Mouse (Mus musculus): ENCODE results near the gene Nfe2l3. TPM values are rescaled to one million over a fixed set of nuclear protein-coding genes. Genes with fewer than 3 reads are reported as not detected.

The Nfe2l3 gene
- polyA plus RNA-seq, 1 experiment from 2014 or later: 4.0 TPM

DNA sequence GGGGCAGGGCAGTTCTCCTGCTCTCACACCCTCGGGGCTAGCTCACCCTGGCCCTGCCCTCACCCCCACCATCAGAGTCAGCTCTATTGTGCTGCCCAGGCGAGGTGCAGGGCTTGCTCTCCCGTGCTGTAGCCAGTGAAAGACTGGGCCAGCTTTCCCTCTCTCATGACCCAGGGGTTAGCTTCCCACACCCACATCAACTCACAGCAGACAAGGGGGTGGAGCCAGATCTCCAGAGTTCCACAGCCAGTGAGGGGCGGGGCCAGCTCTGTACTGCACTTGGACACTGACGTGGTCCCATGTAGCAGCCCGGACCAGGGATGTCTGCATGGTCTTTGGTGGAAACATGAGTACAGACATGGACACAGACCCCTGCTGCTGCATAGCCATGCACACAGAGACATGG is 33.4 kb upstream of the Nfe2l3 start:
- Histone ChIP-seq H3K4me1 (ENCODE audit: control insufficient read depth, insufficient read depth, low read length) (peaks cover 6% of the 10 kb centered on the region), H3K9me3 (replicated peaks; ENCODE audit: control insufficient read depth, low read length) (no peaks in the 10 kb centered on the region), H3K9ac (ENCODE audit: low read length) (peak overlapping the region; percentile 23; the same call in 1 of the 2 replicates), H3K27ac (ENCODE audit: low read length) (no peak overlapping the region), H3K4me3 (ENCODE audit: low read length) (no peak overlapping the region), H3K4me2 (ENCODE audit: low read depth, low read length) (no peak overlapping the region), H3K27me3 (ENCODE audit: control insufficient read depth, insufficient read depth, low read length) (no peaks in the 10 kb centered on the region), H3K36me3 (ENCODE audit: control insufficient read depth, insufficient read depth) (no peaks in the 10 kb centered on the region)
- WGBS: 22% methylated on average over 6 of the region's 6 CpGs
- peak; percentile 63 for ATAC-seq (replicated peaks; ENCODE audit: extremely low read depth, insufficient read depth, low FRiP score)

GRCm38 (mm10) chr6:51401294-51401693 is 31.2 kb upstream of the Nfe2l3 start:
- no peaks in the 10 kb centered on the region for H3K36me3 ChIP-seq (ENCODE audit: control insufficient read depth, insufficient read depth)
- ATAC-seq (replicated peaks; ENCODE audit: extremely low read depth, insufficient read depth, low FRiP score): no peak; the same call in 1 of the 2 replicates
- no peak overlapping the region for H3K27ac ChIP-seq (ENCODE audit: low read length)
- 27% methylated on average over 6 of the region's 6 CpGs for WGBS
- H3K27me3 ChIP-seq (ENCODE audit: control insufficient read depth, insufficient read depth, low read length): no peaks in the 10 kb centered on the region
- H3K9me3 ChIP-seq (replicated peaks; ENCODE audit: control insufficient read depth, low read length): no peaks in the 10 kb centered on the region
- H3K9ac ChIP-seq (ENCODE audit: low read length): no peak overlapping the region
- no peak overlapping the region for H3K4me3 ChIP-seq (ENCODE audit: low read length)
- H3K4me2 ChIP-seq (ENCODE audit: low read depth, low read length): no peak overlapping the region
- H3K4me1 ChIP-seq (ENCODE audit: control insufficient read depth, insufficient read depth, low read length): peaks cover 11% of the 10 kb centered on the region

DNA sequence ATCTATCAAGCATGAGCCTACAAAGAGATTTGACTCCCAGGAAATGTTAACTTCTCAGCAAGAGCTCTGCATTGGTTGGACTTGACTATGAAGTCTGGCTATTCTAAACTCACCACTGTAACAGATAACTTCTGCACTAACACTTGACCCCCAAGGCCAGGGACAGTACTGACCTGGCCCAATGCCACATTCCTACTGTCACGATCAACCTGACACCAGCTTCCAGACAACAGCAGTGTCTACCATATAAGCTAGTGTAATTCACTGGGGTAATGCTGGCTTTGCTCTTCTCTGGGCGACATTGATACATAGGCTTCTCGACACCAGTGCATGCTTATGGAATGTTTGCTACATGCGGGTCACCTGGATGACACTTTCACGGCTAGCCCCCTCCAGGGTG is 28.9 kb upstream of the Nfe2l3 start:
- Histone ChIP-seq H3K4me1 (ENCODE audit: control insufficient read depth, insufficient read depth, low read length) (peaks cover 11% of the 10 kb centered on the region), H3K9ac (ENCODE audit: low read length) (no peak overlapping the region), H3K4me3 (ENCODE audit: low read length) (no peak overlapping the region), H3K9me3 (replicated peaks; ENCODE audit: control insufficient read depth, low read length) (no peaks in the 10 kb centered on the region), H3K27ac (ENCODE audit: low read length) (no peak overlapping the region), H3K4me2 (ENCODE audit: low read depth, low read length) (no peak overlapping the region), H3K36me3 (ENCODE audit: control insufficient read depth, insufficient read depth) (no peaks in the 10 kb centered on the region), H3K27me3 (ENCODE audit: control insufficient read depth, insufficient read depth, low read length) (no peaks in the 10 kb centered on the region)
- WGBS: 48% methylated on average over 5 of the region's 5 CpGs
- ATAC-seq (replicated peaks; ENCODE audit: extremely low read depth, insufficient read depth, low FRiP score): no peak

DNA sequence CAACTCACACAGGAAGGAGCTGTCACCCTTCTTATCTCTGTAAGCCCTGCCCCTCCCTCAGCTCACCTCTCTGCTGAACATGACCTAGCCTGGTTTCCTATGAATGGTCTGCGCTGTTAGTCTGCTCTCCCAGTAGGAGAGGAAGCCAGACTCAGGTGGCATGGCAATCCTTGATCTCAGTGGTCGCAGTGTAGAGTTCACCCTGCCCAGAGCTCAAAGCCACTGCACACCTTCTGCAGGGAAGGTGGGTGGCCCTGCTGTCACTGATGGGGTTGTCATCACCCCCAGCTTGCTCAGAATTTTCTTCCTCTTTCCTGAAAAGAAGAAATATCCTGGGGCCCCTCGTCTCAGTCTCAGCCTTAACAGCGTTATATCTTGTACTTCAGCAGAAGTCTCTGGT is 28.0 kb upstream of the Nfe2l3 start:
- H3K9ac ChIP-seq (ENCODE audit: low read length): no peak overlapping the region
- H3K9me3 ChIP-seq (replicated peaks; ENCODE audit: control insufficient read depth, low read length): no peaks in the 10 kb centered on the region
- H3K27me3 ChIP-seq (ENCODE audit: control insufficient read depth, insufficient read depth, low read length): no peaks in the 10 kb centered on the region
- H3K27ac ChIP-seq (ENCODE audit: low read length): no peak overlapping the region
- peaks cover 8% of the 10 kb centered on the region for H3K4me1 ChIP-seq (ENCODE audit: control insufficient read depth, insufficient read depth, low read length)
- no peak overlapping the region for H3K4me3 ChIP-seq (ENCODE audit: low read length)
- H3K36me3 ChIP-seq (ENCODE audit: control insufficient read depth, insufficient read depth): no peaks in the 10 kb centered on the region
- 43% methylated on average over 4 of the region's 4 CpGs for WGBS
- no peak overlapping the region for H3K4me2 ChIP-seq (ENCODE audit: low read depth, low read length)
- ATAC-seq (replicated peaks; ENCODE audit: extremely low read depth, insufficient read depth, low FRiP score): no peak

- Histone ChIP-seq H3K4me3 (ENCODE audit: low read length) (no peak overlapping the region), H3K27ac (ENCODE audit: low read length) (no peak overlapping the region), H3K4me1 (ENCODE audit: control insufficient read depth, insufficient read depth, low read length) (no peaks in the 10 kb centered on the region), H3K9me3 (replicated peaks; ENCODE audit: control insufficient read depth, low read length) (peaks cover 4% of the 10 kb centered on the region; the same call in 1 of the 2 replicates), H3K9ac (ENCODE audit: low read length) (no peak overlapping the region), H3K36me3 (ENCODE audit: control insufficient read depth, insufficient read depth) (no peaks in the 10 kb centered on the region), H3K27me3 (ENCODE audit: control insufficient read depth, insufficient read depth, low read length) (no peaks in the 10 kb centered on the region), H3K4me2 (ENCODE audit: low read depth, low read length) (no peak overlapping the region)
- WGBS: 53% methylated on average over 1 of the region's 1 CpGs
- no peak for ATAC-seq (replicated peaks; ENCODE audit: extremely low read depth, insufficient read depth, low FRiP score)
Measured at GRCm38 (mm10) chr6:51416433-51416832, 16.0 kb upstream of the Nfe2l3 start.

DNA sequence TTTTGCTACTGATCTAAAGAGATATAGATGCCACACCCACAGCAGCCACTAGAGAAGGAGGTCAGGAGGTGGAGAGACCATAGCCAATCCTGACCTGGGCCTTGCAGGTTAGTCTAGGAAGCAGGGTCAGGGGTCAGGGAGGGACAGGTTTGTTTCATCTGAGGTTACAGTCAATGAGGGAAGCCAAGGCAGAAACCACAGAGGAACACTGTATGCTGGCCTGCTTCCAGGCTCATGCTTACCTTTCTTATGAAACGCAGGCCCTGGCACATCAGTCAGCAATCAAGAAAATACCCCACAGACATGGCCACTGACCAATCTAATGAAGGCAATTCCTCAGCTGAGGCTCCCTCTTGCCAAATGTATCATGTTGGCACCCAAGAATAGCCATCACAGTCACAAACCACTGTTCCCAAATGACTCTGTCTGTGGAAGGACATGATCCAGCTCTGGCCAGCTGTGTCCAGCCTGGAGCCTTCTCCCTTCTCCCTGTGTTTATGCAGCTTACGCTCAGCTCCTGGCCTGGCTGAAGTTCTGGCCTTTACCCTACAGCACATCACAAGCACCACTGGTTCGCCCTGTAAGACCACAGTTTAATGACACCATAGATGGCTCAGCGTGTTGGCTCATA is 15.0 kb upstream of the Nfe2l3 start:
- Histone ChIP-seq H3K4me2 (ENCODE audit: low read depth, low read length) (no peak overlapping the region), H3K27me3 (ENCODE audit: control insufficient read depth, insufficient read depth, low read length) (no peaks in the 10 kb centered on the region), H3K9ac (ENCODE audit: low read length) (no peak overlapping the region), H3K27ac (ENCODE audit: low read length) (no peak overlapping the region), H3K9me3 (replicated peaks; ENCODE audit: control insufficient read depth, low read length) (peaks cover 6% of the 10 kb centered on the region; the same call in 1 of the 2 replicates), H3K4me1 (ENCODE audit: control insufficient read depth, insufficient read depth, low read length) (no peaks in the 10 kb centered on the region), H3K36me3 (ENCODE audit: control insufficient read depth, insufficient read depth) (no peaks in the 10 kb centered on the region), H3K4me3 (ENCODE audit: low read length) (no peak overlapping the region)
- WGBS: 84% methylated on average over 4 of the region's 4 CpGs
- no peak for ATAC-seq (replicated peaks; ENCODE audit: extremely low read depth, insufficient read depth, low FRiP score)

DNA sequence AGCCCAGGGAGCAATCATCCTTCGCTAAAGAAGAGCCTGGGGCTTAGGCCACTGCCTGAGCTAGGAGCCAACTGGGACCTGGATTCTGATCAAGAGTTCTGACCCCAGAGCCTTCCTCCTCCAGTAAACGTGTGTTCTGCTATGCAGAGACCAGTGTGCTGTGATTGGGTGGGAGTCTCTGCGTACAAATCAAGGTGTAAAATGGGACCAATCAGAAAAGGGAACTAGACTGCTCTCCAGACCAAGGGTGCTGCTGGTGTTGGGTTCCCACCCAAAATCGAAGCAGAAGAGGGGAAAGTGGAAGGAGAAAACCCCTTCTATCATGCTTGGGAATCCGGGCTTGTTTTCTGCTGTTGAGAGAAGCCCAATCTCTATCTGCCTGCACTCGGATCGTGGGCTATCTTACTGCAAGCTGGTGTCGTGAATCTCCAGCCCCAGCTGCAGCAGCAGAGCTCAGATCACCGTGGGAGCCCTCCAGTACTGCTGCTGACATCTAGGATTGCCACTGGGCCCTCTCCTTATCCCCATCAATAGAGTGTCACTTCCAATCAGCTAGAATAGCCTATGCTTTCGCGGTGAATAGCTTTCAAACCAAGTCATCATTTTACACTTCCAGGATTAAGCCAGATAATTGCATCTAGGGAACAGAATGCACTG is 8.9 kb upstream of the Nfe2l3 start:
- Histone ChIP-seq H3K9ac (ENCODE audit: low read length) (no peak overlapping the region), H3K9me3 (replicated peaks; ENCODE audit: control insufficient read depth, low read length) (0 out of 2 replicates have a peak, but pooled peaks cover 4% of the 10 kb centered on the region), H3K36me3 (ENCODE audit: control insufficient read depth, insufficient read depth) (no peaks in the 10 kb centered on the region), H3K4me3 (ENCODE audit: low read length) (no peak overlapping the region), H3K4me2 (ENCODE audit: low read depth, low read length) (no peak overlapping the region), H3K27ac (ENCODE audit: low read length) (no peak overlapping the region), H3K27me3 (ENCODE audit: control insufficient read depth, insufficient read depth, low read length) (no peaks in the 10 kb centered on the region), H3K4me1 (ENCODE audit: control insufficient read depth, insufficient read depth, low read length) (no peaks in the 10 kb centered on the region)
- 42% methylated on average over 11 of the region's 11 CpGs for WGBS
- no peak for ATAC-seq (replicated peaks; ENCODE audit: extremely low read depth, insufficient read depth, low FRiP score)

GRCm38 (mm10) chr6:51424537-51424936 is 7.9 kb upstream of the Nfe2l3 start:
- no peaks in the 10 kb centered on the region for H3K36me3 ChIP-seq (ENCODE audit: control insufficient read depth, insufficient read depth)
- H3K9me3 ChIP-seq (replicated peaks; ENCODE audit: control insufficient read depth, low read length): 0 out of 2 replicates have a peak, but pooled peaks cover 4% of the 10 kb centered on the region
- H3K4me1 ChIP-seq (ENCODE audit: control insufficient read depth, insufficient read depth, low read length): no peaks in the 10 kb centered on the region
- H3K4me3 ChIP-seq (ENCODE audit: low read length): no peak overlapping the region
- H3K27me3 ChIP-seq (ENCODE audit: control insufficient read depth, insufficient read depth, low read length): no peaks in the 10 kb centered on the region
- 86% methylated on average over 2 of the region's 2 CpGs for WGBS
- ATAC-seq (replicated peaks; ENCODE audit: extremely low read depth, insufficient read depth, low FRiP score): no peak
- H3K9ac ChIP-seq (ENCODE audit: low read length): no peak overlapping the region
- H3K4me2 ChIP-seq (ENCODE audit: low read depth, low read length): no peak overlapping the region
- no peak overlapping the region for H3K27ac ChIP-seq (ENCODE audit: low read length)

GRCm38 (mm10) chr6:51434270-51434669 is 1.8 kb downstream of the Nfe2l3 start:
- H3K36me3 ChIP-seq (ENCODE audit: control insufficient read depth, insufficient read depth): no peaks in the 10 kb centered on the region
- H3K4me3 ChIP-seq (ENCODE audit: low read length): peak overlapping the region; percentile 8; the same call in 1 of the 2 replicates
- ATAC-seq (replicated peaks; ENCODE audit: extremely low read depth, insufficient read depth, low FRiP score): no peak
- peaks cover 29% of the 10 kb centered on the region for H3K4me1 ChIP-seq (ENCODE audit: control insufficient read depth, insufficient read depth, low read length)
- peak overlapping the region; percentile 89; the same call in 1 of the 2 replicates for H3K4me2 ChIP-seq (ENCODE audit: low read depth, low read length)
- no peak overlapping the region for H3K9ac ChIP-seq (ENCODE audit: low read length)
- WGBS: 51% methylated on average over 7 of the region's 7 CpGs
- H3K9me3 ChIP-seq (replicated peaks; ENCODE audit: control insufficient read depth, low read length): no peaks in the 10 kb centered on the region
- peaks cover 16% of the 10 kb centered on the region for H3K27me3 ChIP-seq (ENCODE audit: control insufficient read depth, insufficient read depth, low read length)
- no peak overlapping the region for H3K27ac ChIP-seq (ENCODE audit: low read length)

Measured in heart, embryonic 16.5 days (tissue).